Mouse (Mus musculus) layer of hippocampus, postnatal 10 days (tissue): ENCODE results near the gene Echs1. TPM values are rescaled to one million over a fixed set of nuclear protein-coding genes. Genes with fewer than 3 reads are reported as not detected.
A peak's percentile ranks its signal among the peaks of the same experiment; 100 is the strongest.

Experiments used
- DNase-seq, 2 experiments: peaks; one replicate each; pipeline ENCODE4 v3.0.0; 2021; ENCODE audit warnings: low spot score in 2 of 2
- total RNA-seq, 2 experiments: library from RNA; stranded (reverse); gene quantifications; 2 replicates each; pipeline ENCODE4 v1.2.3; 2021

Echs1 gene
- total RNA-seq, 2 experiments from 2014 or later: 63.4 to 67.1 TPM

GRCm38 (mm10) chr7:140063092-140063491, 53.2 kb downstream of the Echs1 start:
- peak; percentile 83 to 85 for DNase-seq

GRCm38 (mm10) chr7:140062307-140062706, 54.0 kb downstream of the Echs1 start:
- peak; percentile 55 to 57 for DNase-seq

- DNase-seq: no peak
Observed at GRCm38 (mm10) chr7:140061832-140062130, 54.5 kb downstream of the Echs1 start.

- DNase-seq: no peak
Observed at GRCm38 (mm10) chr7:140060936-140061831, 55.1 kb downstream of the Echs1 start.

GRCm38 (mm10) chr7:140059601-140060000, 56.7 kb downstream of the Echs1 start:
- no peak for DNase-seq

- DNase-seq: no peak
Observed at GRCm38 (mm10) chr7:140058528-140058927, 57.7 kb downstream of the Echs1 start.

GRCm38 (mm10) chr7:140057413-140058407, 58.6 kb downstream of the Echs1 start:
- DNase-seq: no peak

Other genes with a start within 250 kb of the Echs1 start
- 10 to 100 TPM; 49.1 to 56.1 TPM for gene Kndc1, start 221.8 kb downstream of the Echs1 start, total RNA-seq
- gene Utf1, start 172.7 kb downstream of the Echs1 start, total RNA-seq: not detected
- 1 to 10 TPM in 1 of 2 experiments, under 1 TPM in 1; 0.87 to 1.0 TPM for gene 6430531B16Rik, start 137.7 kb downstream of the Echs1 start, total RNA-seq
- 1 to 10 TPM; 1.3 to 2.4 TPM for gene Adam8, start 123.9 kb downstream of the Echs1 start, total RNA-seq
- gene Zfp511, start 80.1 kb downstream of the Echs1 start, total RNA-seq: 10 to 100 TPM; 22.3 to 24.9 TPM
- 10 to 100 TPM; 40.8 TPM for gene Tubgcp2, start 79.8 kb downstream of the Echs1 start, total RNA-seq
- gene Msx3, start 67.4 kb downstream of the Echs1 start, total RNA-seq: under 1 TPM; 0.16 to 0.20 TPM
- 100 to 1,000 TPM; 247 to 252 TPM for gene Caly, start 33.9 kb downstream of the Echs1 start, total RNA-seq
- gene Prap1, start 23.1 kb downstream of the Echs1 start, total RNA-seq: not detected
- 10 to 100 TPM; 26.8 to 27.1 TPM for gene Fuom, start 14.0 kb downstream of the Echs1 start, total RNA-seq
- 1 to 10 TPM; 6.2 to 7.1 TPM for gene Paox, start 677 bp downstream of the Echs1 start, total RNA-seq
- gene Mtg1, start 21.1 kb upstream of the Echs1 start, total RNA-seq: 10 to 100 TPM; 27.0 to 30.2 TPM
- 100 to 1,000 TPM; 145 to 155 TPM for gene Sprn, start 38.4 kb upstream of the Echs1 start, total RNA-seq
- not detected for gene Olfr522, start 48.3 kb upstream of the Echs1 start, total RNA-seq
- not detected for gene Olfr523, start 56.7 kb upstream of the Echs1 start, total RNA-seq
- not detected for gene Olfr524, start 89.5 kb upstream of the Echs1 start, total RNA-seq
- gene Cd163l1, start 101.8 kb upstream of the Echs1 start, total RNA-seq: under 1 TPM; 0.64 to 0.78 TPM
- under 1 TPM; 0.18 to 0.20 TPM for gene 5830411N06Rik, start 130.8 kb upstream of the Echs1 start, total RNA-seq
- not detected for gene Olfr525, start 204.4 kb upstream of the Echs1 start, total RNA-seq
- gene Olfr527, start 217.5 kb upstream of the Echs1 start, total RNA-seq: not detected
- not detected for gene Olfr60, start 245.2 kb upstream of the Echs1 start, total RNA-seq